Comparison of ENCODE assay signal across 9 mouse cellular contexts in genomic region chr4:123677060-123677804, GRCm38 (mm10). TPM values are rescaled to one million over a fixed set of nuclear protein-coding genes. Genes with fewer than 3 reads are reported as not detected.
DNase-seq lines count a peak whose midpoint lies in the region; ATAC-seq lines count a peak whose summit lies in the region.
"Had no signal": no experiment of that assay in that cellular context is flagged by ENCODE, and none has a peak within 500 bp of the region (broad histone marks: within the 10 kb centered on the region; RNA-seq: fewer than 3 reads in every experiment).

No protein-coding gene starts in this region.

- H3K4me3 ChIP-seq in forebrain, embryonic 14.5 days (ENCODE audit: low read depth, low read length), result no peak overlapping the region
- H3K4me3 ChIP-seq in limb, embryonic 10.5 days, result no peak overlapping the region
- H3K4me3 ChIP-seq: lung, embryonic 15.5 days had no signal

- no peaks in the 10 kb centered on the region for H3K27me3 ChIP-seq in forebrain, embryonic 14.5 days (replicated peaks; ENCODE audit: control insufficient read depth, insufficient read depth, low read length)
- no peaks in the 10 kb centered on the region for H3K27me3 ChIP-seq in limb, embryonic 10.5 days (ENCODE audit: low read depth, poor library complexity, severe bottlenecking)
- H3K27me3 ChIP-seq: lung, embryonic 15.5 days had no signal

- H3K4me2 ChIP-seq in forebrain, embryonic 14.5 days (ENCODE audit: low read length), result no peak overlapping the region; the same call in 1 of the 2 replicates
- H3K4me2 ChIP-seq: lung, embryonic 15.5 days had no signal

- H3K36me3 ChIP-seq in forebrain, embryonic 14.5 days (ENCODE audit: control insufficient read depth, insufficient read depth, low read length), result peaks cover 27% of the 10 kb centered on the region; the same call in 1 of the 2 replicates
- H3K36me3 ChIP-seq in limb, embryonic 10.5 days, result no peaks in the 10 kb centered on the region
- H3K36me3 ChIP-seq: lung, embryonic 15.5 days had no signal

- peak; percentile 90 for DNase-seq in heart, adult 11 months
- no peak for DNase-seq in heart, adult 8-10 months (ENCODE audit: low spot score)
- DNase-seq in brain, adult 2 months (ENCODE audit: low read depth, low spot score), result peak; percentile 88
- peak; percentile 63 for DNase-seq in forebrain, embryonic 14.5 days (ENCODE audit: low spot score)
- no peak for DNase-seq in limb, embryonic 10.5 days (ENCODE audit: low spot score)
- peak; percentile 70 to 73 for DNase-seq in right cerebral cortex, adult 2 months (ENCODE audit: low spot score in 2 of 2)
- DNase-seq in urinary bladder, postnatal 14 days (ENCODE audit: low spot score), result no peak
- DNase-seq in c-Kit-positive CD71-positive TER-119-positive erythroid progenitor cells, embryonic 14.5 days (ENCODE audit: low spot score), result no peak

- peak overlapping the region; percentile 17; the same call in 1 of the 2 replicates for H3K9ac ChIP-seq in forebrain, embryonic 14.5 days (ENCODE audit: low read length)
- H3K9ac ChIP-seq: lung, embryonic 15.5 days had no signal

- peaks cover 14% of the 10 kb centered on the region; the same call in 1 of the 2 replicates for H3K4me1 ChIP-seq in forebrain, embryonic 14.5 days (ENCODE audit: control insufficient read depth, insufficient read depth, low read length)
- peaks cover 22% of the 10 kb centered on the region for H3K4me1 ChIP-seq in limb, embryonic 10.5 days
- H3K4me1 ChIP-seq: lung, embryonic 15.5 days had no signal

- peak overlapping the region; percentile 86 for H3K27ac ChIP-seq in forebrain, embryonic 14.5 days (ENCODE audit: low read depth, low read length)
- peak overlapping the region; percentile 61; the same call in 1 of the 2 replicates for H3K27ac ChIP-seq in limb, embryonic 10.5 days
- H3K27ac ChIP-seq: lung, embryonic 15.5 days had no signal

- ATAC-seq in forebrain, embryonic 14.5 days, result peak; percentile 76

- WGBS in forebrain, embryonic 14.5 days, result 33% methylated on average over 10 of the region's 10 CpGs
- WGBS in limb, embryonic 10.5 days, result 72% methylated on average over 10 of the region's 10 CpGs

- no peaks in the 10 kb centered on the region for H3K9me3 ChIP-seq in forebrain, embryonic 14.5 days (replicated peaks; ENCODE audit: control insufficient read depth, low read length)
- H3K9me3 ChIP-seq in limb, embryonic 10.5 days (replicated peaks), result no peaks in the 10 kb centered on the region
- H3K9me3 ChIP-seq: lung, embryonic 15.5 days had no signal

RNA-seq across cellular contexts. Expression of gene Macf1, which starts 6.9 kb away (rescaled TPM):
- total RNA-seq in heart, adult 8-10 months (2022), result 100 to 1,000 TPM; 223 to 243 (median 241) TPM
- 76.5 and 101 TPM in 2 replicates for polyA plus RNA-seq in forebrain, embryonic 14.5 days (2014; fragmentation: Nextera tagmentation; extraction: Ambion mirVana)
- polyA plus RNA-seq in limb, embryonic 10.5 days (2016; fragmentation: Nextera tagmentation; extraction: Ambion mirVana), result 45.2 and 55.5 TPM in 2 replicates

RNA-seq across cellular contexts. Expression of gene Ndufs5, which starts 40.8 kb away (rescaled TPM):
- 100 to 1,000 TPM; 391 to 483 (median 438) TPM for total RNA-seq in heart, adult 8-10 months (2022)
- 397 and 481 TPM in 2 replicates for polyA plus RNA-seq in forebrain, embryonic 14.5 days (2014; fragmentation: Nextera tagmentation; extraction: Ambion mirVana)
- 340 and 356 TPM in 2 replicates for polyA plus RNA-seq in limb, embryonic 10.5 days (2016; fragmentation: Nextera tagmentation; extraction: Ambion mirVana)

Comparison
In these comparisons a context has a peak if more than half of its experiments do, and no peak if none do; other contexts are left out.
1. DNase-seq: peak in heart, adult 11 months (single experiment), brain, adult 2 months (single experiment), forebrain, embryonic 14.5 days (single experiment) and right cerebral cortex, adult 2 months (2 of 2); none in heart, adult 8-10 months (single experiment), limb, embryonic 10.5 days (single experiment), urinary bladder, postnatal 14 days (single experiment) and c-Kit-positive CD71-positive TER-119-positive erythroid progenitor cells, embryonic 14.5 days (single experiment).